ENCODE assay signal across 23 mouse cellular contexts in the genomic region with DNA sequence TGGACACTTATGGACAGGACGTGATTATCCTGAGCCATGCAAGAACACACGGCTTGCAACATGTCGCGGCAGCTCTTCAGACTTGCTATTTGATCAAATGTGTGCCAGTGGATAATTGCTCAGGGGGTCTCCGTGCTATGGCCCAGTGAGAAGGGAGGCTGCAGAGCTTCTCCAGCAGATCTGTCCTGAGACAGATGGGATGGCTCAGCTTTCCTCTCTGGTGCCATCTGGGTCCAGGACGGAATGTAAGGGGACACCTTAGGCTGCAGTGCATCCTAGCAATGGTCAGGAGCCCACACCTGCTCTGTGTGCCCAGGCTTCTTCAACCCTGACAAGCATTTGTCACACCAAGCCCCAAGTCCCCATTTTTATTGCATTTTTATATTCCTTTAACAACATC.
DNase-seq lines count a peak whose midpoint lies in the region; ATAC-seq and TF ChIP-seq lines count a peak whose summit lies in the region.
"Had no signal": no experiment of that assay in that cellular context is flagged by ENCODE, and none has a peak within 500 bp of the region (broad histone marks: within the 10 kb centered on the region; RNA-seq: fewer than 3 reads in every experiment).

No protein-coding gene starts in this region.

- 63% methylated on average over 6 of the region's 6 CpGs for WGBS in kidney, embryonic 15.5 days
- WGBS in embryonic facial prominence, embryonic 15.5 days: 83% methylated on average over 6 of the region's 6 CpGs
- WGBS in stomach, postnatal 0 days: 82% methylated on average over 6 of the region's 6 CpGs
- 88% methylated on average over 6 of the region's 6 CpGs for WGBS in forebrain, embryonic 11.5 days

- intact Hi-C loops in gastrocnemius, adult 2 months (cut with DNase I): no loop called here

- no peaks in the 10 kb centered on the region for H3K9me3 ChIP-seq in kidney, embryonic 15.5 days (replicated peaks)
- no peaks in the 10 kb centered on the region for H3K9me3 ChIP-seq in embryonic facial prominence, embryonic 15.5 days (replicated peaks)
- no peaks in the 10 kb centered on the region for H3K9me3 ChIP-seq in stomach, postnatal 0 days (ENCODE audit: control insufficient read depth, low read length)
- no peaks in the 10 kb centered on the region for H3K9me3 ChIP-seq in forebrain, embryonic 11.5 days (ENCODE audit: control insufficient read depth, low read length)
- H3K9me3 ChIP-seq: forebrain, embryonic 10.5 days; G1E; liver, embryonic 13.5 days; midbrain, embryonic 12.5 days had no signal

- no peak for TF ChIP-seq EP300 in stomach, postnatal 0 days (optimal IDR thresholded peaks at IDR 0.05)

- H3K4me2 ChIP-seq in kidney, embryonic 15.5 days: no peak overlapping the region
- no peak overlapping the region for H3K4me2 ChIP-seq in embryonic facial prominence, embryonic 15.5 days (replicated peaks)
- H3K4me2 ChIP-seq in stomach, postnatal 0 days (replicated peaks; ENCODE audit: low read depth): no peak overlapping the region
- H3K4me2 ChIP-seq in forebrain, embryonic 11.5 days (ENCODE audit: low read depth, low read length, severe bottlenecking): no peak overlapping the region
- H3K4me2 ChIP-seq: liver, embryonic 13.5 days; lung, embryonic 14.5 days; midbrain, embryonic 12.5 days had no signal

- DNase-seq in gastrocnemius, adult 2 months: peak; percentile 59
- no peak for DNase-seq in gastrocnemius, postnatal 10 days
- no peak for DNase-seq in kidney, postnatal 14 days
- DNase-seq in stomach, postnatal 0 days (ENCODE audit: low spot score): peak; percentile 4
- no peak for DNase-seq in forebrain, embryonic 11.5 days (ENCODE audit: low spot score)
- DNase-seq: adrenal gland, postnatal 36 days; B cell, adult 2 months; cerebellum, adult 11-12 months; cerebellum, postnatal 36 days; embryo, embryonic 11 days; forebrain, postnatal 0 days; heart, adult 2 months; kidney, postnatal 25 days; liver, embryonic 13.5 days; lung, embryonic 14.5 days had no signal

- no peak overlapping the region for H3K9ac ChIP-seq in kidney, embryonic 15.5 days
- H3K9ac ChIP-seq in embryonic facial prominence, embryonic 15.5 days: no peak overlapping the region
- no peak overlapping the region for H3K9ac ChIP-seq in stomach, postnatal 0 days (ENCODE audit: low read length)
- H3K9ac ChIP-seq in forebrain, embryonic 11.5 days (ENCODE audit: low read length): no peak overlapping the region
- H3K9ac ChIP-seq: forebrain, postnatal 0 days; liver, embryonic 13.5 days; lung, embryonic 14.5 days; midbrain, embryonic 12.5 days had no signal

- H3K36me3 ChIP-seq in kidney, embryonic 15.5 days: no peaks in the 10 kb centered on the region
- H3K36me3 ChIP-seq in embryonic facial prominence, embryonic 15.5 days: no peaks in the 10 kb centered on the region
- H3K36me3 ChIP-seq in stomach, postnatal 0 days (ENCODE audit: control insufficient read depth, insufficient read depth, low read length): no peaks in the 10 kb centered on the region
- no peaks in the 10 kb centered on the region for H3K36me3 ChIP-seq in forebrain, embryonic 11.5 days (ENCODE audit: control insufficient read depth, insufficient read depth, low read length)
- H3K36me3 ChIP-seq: forebrain, embryonic 10.5 days; G1E; liver, embryonic 13.5 days; midbrain, embryonic 12.5 days had no signal

- no peak for TF ChIP-seq CTCF in gastrocnemius, adult 2 months (IDR thresholded peaks at IDR 0.05)
- no peak for TF ChIP-seq CTCF in stomach, postnatal 0 days (IDR thresholded peaks at IDR 0.05; ENCODE audit: low read depth)

- no peaks in the 10 kb centered on the region for H3K4me1 ChIP-seq in kidney, embryonic 15.5 days
- H3K4me1 ChIP-seq in embryonic facial prominence, embryonic 15.5 days: no peaks in the 10 kb centered on the region
- H3K4me1 ChIP-seq in stomach, postnatal 0 days (replicated peaks; ENCODE audit: control insufficient read depth, insufficient read depth): no peaks in the 10 kb centered on the region
- 0 out of 2 replicates have a peak, but pooled peaks cover 2% of the 10 kb centered on the region for H3K4me1 ChIP-seq in forebrain, embryonic 11.5 days (replicated peaks; ENCODE audit: control insufficient read depth, insufficient read depth, low read length)
- H3K4me1 ChIP-seq: forebrain, embryonic 10.5 days; liver, embryonic 13.5 days; midbrain, embryonic 12.5 days had no signal

- no peaks in the 10 kb centered on the region for H3K27me3 ChIP-seq in kidney, embryonic 15.5 days
- no peaks in the 10 kb centered on the region for H3K27me3 ChIP-seq in embryonic facial prominence, embryonic 15.5 days
- H3K27me3 ChIP-seq in stomach, postnatal 0 days (ENCODE audit: control insufficient read depth, insufficient read depth, low read length): no peaks in the 10 kb centered on the region
- no peaks in the 10 kb centered on the region for H3K27me3 ChIP-seq in forebrain, embryonic 11.5 days (ENCODE audit: control insufficient read depth, insufficient read depth, low read length)
- H3K27me3 ChIP-seq: CH12.LX; liver, embryonic 13.5 days; midbrain, embryonic 12.5 days; Patski had no signal

- H3K4me3 ChIP-seq in gastrocnemius, adult 2 months: no peak overlapping the region
- H3K4me3 ChIP-seq in kidney, embryonic 15.5 days (replicated peaks): no peak overlapping the region
- H3K4me3 ChIP-seq in embryonic facial prominence, embryonic 15.5 days (replicated peaks): no peak overlapping the region
- H3K4me3 ChIP-seq in stomach, postnatal 0 days (ENCODE audit: low read depth, low read length): no peak overlapping the region
- no peak overlapping the region for H3K4me3 ChIP-seq in forebrain, embryonic 11.5 days (ENCODE audit: low read depth, low read length)
- H3K4me3 ChIP-seq: forebrain, embryonic 10.5 days; heart, adult 2 months; liver, embryonic 13.5 days; midbrain, embryonic 12.5 days had no signal

- H3K27ac ChIP-seq in gastrocnemius, adult 2 months: no peak overlapping the region; the same call in 1 of the 2 replicates
- H3K27ac ChIP-seq in kidney, embryonic 15.5 days: no peak overlapping the region
- H3K27ac ChIP-seq in embryonic facial prominence, embryonic 15.5 days (replicated peaks): no peak overlapping the region
- H3K27ac ChIP-seq in stomach, postnatal 0 days (replicated peaks): no peak overlapping the region
- H3K27ac ChIP-seq in forebrain, embryonic 11.5 days (ENCODE audit: low read depth, low read length): no peak overlapping the region
- H3K27ac ChIP-seq: forebrain, embryonic 10.5 days; heart, adult 2 months; liver, embryonic 13.5 days; midbrain, embryonic 12.5 days had no signal

- peak; percentile 85 for ATAC-seq in kidney, embryonic 15.5 days (replicated peaks; ENCODE audit: low FRiP score)
- ATAC-seq in embryonic facial prominence, embryonic 15.5 days (ENCODE audit: insufficient number of reproducible peaks, low FRiP score, low TSS enrichment, low read depth): 0 out of 2 replicates have a peak, but pooled peaks have one; percentile 61
- ATAC-seq in stomach, postnatal 0 days (ENCODE audit: low FRiP score, low TSS enrichment): no peak
- no peak for ATAC-seq in forebrain, embryonic 11.5 days (replicated peaks; ENCODE audit: low FRiP score)
- ATAC-seq: forebrain, postnatal 0 days; intestine, postnatal 0 days; Patski had no signal

Comparison
In these comparisons a context has a peak if more than half of its experiments do, and no peak if none do; other contexts are left out.
1. DNase-seq: peak in gastrocnemius, adult 2 months (single experiment) and stomach, postnatal 0 days (single experiment); none in gastrocnemius, postnatal 10 days (single experiment), kidney, postnatal 14 days (single experiment) and forebrain, embryonic 11.5 days (single experiment).
2. ATAC-seq: peak in kidney, embryonic 15.5 days (single experiment) and embryonic facial prominence, embryonic 15.5 days (single experiment); none in stomach, postnatal 0 days (single experiment) and forebrain, embryonic 11.5 days (single experiment).